Mouse (Mus musculus) heart, postnatal 0 days (tissue): ENCODE measurements around the gene Zfp689. TPM values are rescaled to one million over a fixed set of nuclear protein-coding genes. Genes with fewer than 3 reads are reported as not detected.

ENCODE experiments used
- ATAC-seq: fragments of 200-750 bp; cut with Nextera tagmentation; 2 replicates; pipeline ENCODE4 v1.8.0; 2017; ENCODE audit warnings: low read depth, moderate number of reproducible peaks, moderate library complexity; ENCODE audit not compliant: insufficient read depth
- DNase-seq: peaks from one replicate; pipeline ENCODE4 v3.0.0-alpha.2; 2016; ENCODE audit warnings: low spot score
- H3K27ac ChIP-seq: fragments of 300-500 bp; sonication (generic); 2 replicates; pipeline ENCODE4 v1.5.1; 2014; ENCODE audit warnings: low read depth, mild to moderate bottlenecking
- H3K27me3 ChIP-seq: fragments of 300-500 bp; sonication (generic); 2 replicates; pipeline ENCODE4 v1.6.1; 2014; ENCODE audit warnings: low read length, mixed read lengths; ENCODE audit not compliant: control insufficient read depth, insufficient read depth
- H3K36me3 ChIP-seq: fragments of 300-500 bp; sonication (generic); replicated peaks from 2 replicates; pipeline ENCODE4 v1.6.1; 2014; ENCODE audit warnings: low read length, mixed read lengths; ENCODE audit not compliant: control insufficient read depth, insufficient read depth
- H3K4me1 ChIP-seq: fragments of 300-500 bp; sonication (generic); 2 replicates; pipeline ENCODE4 v1.6.1; 2014; ENCODE audit warnings: antibody characterized with exemption; ENCODE audit not compliant: control insufficient read depth, insufficient read depth
- H3K4me2 ChIP-seq: fragments of 300-500 bp; sonication (generic); 2 replicates; pipeline ENCODE4 v1.6.1; 2014; ENCODE audit warnings: low read depth, mild to moderate bottlenecking, low read length, moderate library complexity
- H3K4me3 ChIP-seq: fragments of 300-500 bp; sonication (generic); 2 replicates; pipeline ENCODE4 v1.5.1; 2014; ENCODE audit warnings: low read depth, low read length
- H3K9ac ChIP-seq: fragments of 300-500 bp; sonication (generic); replicated peaks from 2 replicates; pipeline ENCODE4 v1.6.1; 2014; ENCODE audit warnings: low read depth, low read length, mixed read lengths
- H3K9me3 ChIP-seq: fragments of 300-500 bp; sonication (generic); replicated peaks from 2 replicates; pipeline ENCODE4 v1.6.1; 2016; ENCODE audit warnings: low read length; ENCODE audit not compliant: control insufficient read depth
- CTCF ChIP-seq: IDR thresholded peaks from 2 replicates; pipeline ENCODE4 v1.5.1; 2016; ENCODE audit warnings: antibody characterized with exemption, control low read depth, low read depth
- EP300 ChIP-seq: IDR thresholded peaks from 2 replicates; pipeline ENCODE4 v1.6.1; 2016; ENCODE audit warnings: antibody characterized with exemption, low read depth
- WGBS: fragments of 180-500 bp; shearing (Covaris S2); extraction: QIAGEN DNeasy Blood & Tissue Kit; methylation state at CpG from one replicate; pipeline ENCODE4 v1.1.7; 2014; 5-methylcytosine and 5-hydroxymethylcytosine counted together
- polyA plus RNA-seq: library from polyadenylated mRNA; unstranded; fragments of >200 nt; fragmentation: Nextera tagmentation; extraction: Ambion mirVana; gene quantifications from 2 replicates; pipeline ENCODE4 v1.2.1, GENCODE M21; 2015
- total RNA-seq: library from RNA; depleted of rRNA; stranded (reverse); fragments of >200 nt; gene quantifications from 2 replicates; pipeline ENCODE4 v1.2.3, GENCODE M21; 2014; ENCODE audit warnings: low replicate concordance; rRNA removed

Gene Zfp689
- 1.9 and 3.0 TPM in 2 replicates for total RNA-seq
- 2.4 and 2.6 TPM in 2 replicates for polyA plus RNA-seq

DNA sequence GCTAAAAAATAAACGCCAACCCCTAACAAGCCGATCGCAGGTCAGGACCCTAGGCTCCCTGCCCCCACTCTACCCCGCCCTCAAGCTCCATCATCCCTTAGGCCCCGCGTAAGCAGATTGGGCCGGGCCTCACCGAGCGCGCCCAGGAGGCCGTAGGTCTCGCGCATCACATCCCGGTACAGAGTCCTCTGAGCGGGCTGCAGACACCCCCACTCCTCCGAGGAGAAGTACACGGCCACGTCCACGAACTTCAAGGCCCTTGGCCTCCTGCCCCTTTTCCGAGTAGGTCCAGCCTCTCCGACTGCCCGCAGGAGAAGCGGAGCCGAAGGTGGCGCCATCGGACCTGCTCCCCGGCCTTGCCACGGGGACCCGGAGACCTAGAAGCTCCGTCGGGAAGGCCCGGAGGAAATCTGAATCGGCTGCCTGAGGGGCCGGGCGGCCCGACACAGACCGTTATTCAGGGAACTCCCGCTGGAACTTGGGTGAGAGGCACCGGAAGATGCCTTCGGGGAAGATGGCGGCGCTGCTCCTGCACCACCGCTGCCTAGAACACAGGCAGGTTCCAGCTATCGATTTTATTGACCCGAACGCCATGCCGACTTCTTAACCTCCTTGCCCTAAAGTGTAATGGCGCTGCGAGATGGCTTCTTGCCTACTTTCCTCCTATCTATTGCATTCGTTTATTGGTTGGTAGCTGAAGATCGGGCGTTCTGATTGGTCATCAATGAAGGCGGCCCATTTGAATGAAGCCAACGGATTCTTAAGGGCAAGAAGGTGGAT lies at the start of gene Zfp689:
Gene Zfp689 (minus strand): TSS at position 638 of the 780 bp plus-strand sequence.
- H3K27ac ChIP-seq: peak within 1 kb of the TSS; percentile 93
- H3K4me1 ChIP-seq: peaks cover 19% of the 10 kb centered on the region
- WGBS: under 1% methylated on average over 54 of the region's 54 CpGs
- no peaks in the 10 kb centered on the region for H3K9me3 ChIP-seq
- peak within 1 kb of the TSS; percentile 82 for H3K9ac ChIP-seq
- H3K4me2 ChIP-seq: peak within 1 kb of the TSS; percentile 69
- no peaks in the 10 kb centered on the region for H3K27me3 ChIP-seq
- TF ChIP-seq CTCF (no peak; the same call in 1 of the 2 replicates), EP300 (peak; percentile 86; the same call in 1 of the 2 replicates)
- H3K4me3 ChIP-seq: peak within 1 kb of the TSS; percentile 72
- H3K36me3 ChIP-seq: peaks cover 12% of the 10 kb centered on the region
- ATAC-seq: peak; percentile 91
- peak; percentile 95 for DNase-seq

DNA sequence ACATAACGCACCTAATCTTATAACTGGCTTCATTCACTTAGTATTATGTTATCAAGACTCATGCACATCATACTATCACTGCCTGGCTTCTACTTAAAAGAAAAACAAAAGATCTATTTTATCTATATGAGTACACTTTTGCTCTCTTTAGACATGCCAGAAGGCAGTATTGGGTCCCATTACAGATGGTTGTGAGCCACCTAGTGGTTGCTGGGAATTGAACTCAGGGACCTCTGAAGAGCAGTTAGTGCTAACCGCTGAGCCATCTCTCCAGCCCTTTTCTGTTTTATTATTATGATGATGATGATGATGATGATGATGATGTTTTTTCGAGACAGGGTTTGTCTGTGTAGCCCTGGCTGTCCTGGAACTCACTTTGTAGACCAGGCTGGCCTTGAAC lies 49.4 kb upstream of the Zfp689 start:
- Histone ChIP-seq H3K27me3 (no peaks in the 10 kb centered on the region), H3K4me3 (no peak overlapping the region), H3K4me1 (no peaks in the 10 kb centered on the region), H3K9ac (no peak overlapping the region), H3K27ac (no peak overlapping the region), H3K36me3 (no peaks in the 10 kb centered on the region), H3K9me3 (no peaks in the 10 kb centered on the region), H3K4me2 (no peak overlapping the region)
- DNase-seq (peak; percentile 13), ATAC-seq (no peak)
- TF ChIP-seq CTCF (peak; percentile 57), EP300 (no peak)
- WGBS: 36% methylated on average over 3 of the region's 3 CpGs

DNA sequence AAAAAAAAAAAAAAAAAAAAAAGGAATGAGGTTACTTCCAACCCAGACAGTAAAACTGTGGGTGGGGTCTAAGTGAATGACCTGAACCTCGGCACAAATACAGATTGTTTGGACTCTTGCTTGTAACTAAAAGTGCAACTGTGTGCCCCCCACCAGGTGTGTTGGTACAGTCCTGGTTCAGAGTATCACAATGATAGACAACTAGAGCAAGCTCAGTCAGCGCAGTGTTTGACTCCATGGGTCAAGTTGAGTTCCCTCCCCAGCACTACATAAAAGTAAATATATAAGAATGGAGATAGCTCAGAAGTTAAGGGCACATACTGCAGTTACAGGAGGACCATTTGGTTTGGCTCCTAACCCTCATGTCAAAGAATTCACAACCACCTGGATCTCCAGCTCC lies 48.4 kb upstream of the Zfp689 start:
- no peak overlapping the region for H3K4me3 ChIP-seq
- no peak overlapping the region for H3K4me2 ChIP-seq
- no peak overlapping the region for H3K9ac ChIP-seq
- TF ChIP-seq EP300 (no peak), CTCF (no peak)
- ATAC-seq: no peak
- no peak for DNase-seq
- 0 out of 2 replicates have a peak, but pooled peaks cover 3% of the 10 kb centered on the region for H3K36me3 ChIP-seq
- 86% methylated on average over 2 of the region's 2 CpGs for WGBS
- H3K9me3 ChIP-seq: no peaks in the 10 kb centered on the region
- no peaks in the 10 kb centered on the region for H3K4me1 ChIP-seq
- H3K27me3 ChIP-seq: no peaks in the 10 kb centered on the region
- H3K27ac ChIP-seq: no peak overlapping the region

DNA sequence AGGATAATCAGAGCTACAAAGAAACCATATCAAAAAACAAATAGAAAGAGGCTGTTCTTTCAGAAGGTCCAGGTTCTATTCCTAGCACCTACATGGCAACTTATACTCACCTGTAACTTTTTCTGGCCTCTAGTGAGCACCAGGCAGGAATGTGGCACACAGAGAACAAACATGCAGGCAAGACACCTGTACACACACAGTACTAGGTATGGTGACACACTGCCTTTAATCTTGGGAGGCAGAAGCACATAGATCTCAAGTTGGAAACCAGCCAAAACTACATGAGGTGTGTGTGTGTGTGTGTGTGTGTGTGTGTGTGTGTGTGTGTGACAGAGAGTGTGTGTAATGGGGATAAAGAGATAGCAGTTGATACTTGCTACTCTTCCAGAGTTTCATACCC lies 45.7 kb upstream of the Zfp689 start:
- H3K4me2 ChIP-seq: no peak overlapping the region
- no peaks in the 10 kb centered on the region for H3K4me1 ChIP-seq
- H3K9ac ChIP-seq: no peak overlapping the region
- H3K27me3 ChIP-seq: no peaks in the 10 kb centered on the region
- no peak for DNase-seq
- H3K4me3 ChIP-seq: no peak overlapping the region
- TF ChIP-seq EP300 (no peak), CTCF (no peak)
- no peak for ATAC-seq
- no peak overlapping the region for H3K27ac ChIP-seq
- H3K9me3 ChIP-seq: no peaks in the 10 kb centered on the region
- peaks cover 30% of the 10 kb centered on the region for H3K36me3 ChIP-seq

DNA sequence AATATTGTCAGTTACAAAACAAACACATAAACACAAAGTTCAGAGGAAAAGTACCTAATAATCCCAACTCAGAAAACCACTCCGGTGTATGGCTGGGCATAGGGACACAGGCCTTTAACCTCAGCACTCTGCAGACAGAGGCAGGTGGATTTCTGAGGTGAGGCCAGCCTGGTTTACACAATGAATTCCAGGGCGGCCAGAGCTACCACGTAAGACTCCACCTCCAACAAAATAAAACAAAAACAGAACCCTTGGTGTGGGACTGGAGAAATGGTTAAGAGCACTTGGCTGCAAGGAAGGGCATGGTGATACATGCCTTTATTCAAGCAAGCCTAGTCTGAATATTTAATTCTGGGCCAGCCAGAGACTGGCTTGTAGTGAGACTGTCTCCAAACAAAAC lies 42.9 kb upstream of the Zfp689 start:
- Histone ChIP-seq H3K27ac (no peak overlapping the region), H3K36me3 (peaks cover 54% of the 10 kb centered on the region), H3K27me3 (no peaks in the 10 kb centered on the region), H3K9me3 (no peaks in the 10 kb centered on the region), H3K9ac (no peak overlapping the region), H3K4me2 (no peak overlapping the region), H3K4me3 (no peak overlapping the region), H3K4me1 (no peaks in the 10 kb centered on the region)
- TF ChIP-seq CTCF (no peak), EP300 (no peak)
- DNase-seq (no peak), ATAC-seq (no peak)
- 87% methylated on average over 3 of the region's 3 CpGs for WGBS
